Mouse (Mus musculus) ES-E14 (cell line): Measurements from ENCODE around the gene Pelo.

Experiments
- CHD2 ChIP-seq: IDR thresholded peaks from 2 replicates; pipeline ENCODE4 v1.6.1; 2014; ENCODE audit warnings: mild to moderate bottlenecking, low read depth, low read length, inconsistent platforms
- HCFC1 ChIP-seq: IDR thresholded peaks from 2 replicates; pipeline ENCODE4 v1.6.1; 2012; ENCODE audit warnings: low read length, inconsistent platforms, borderline replicate concordance; ENCODE audit not compliant: insufficient read depth
- MAFK ChIP-seq: IDR thresholded peaks from 2 replicates; pipeline ENCODE4 v1.6.1; 2014; ENCODE audit warnings: mild to moderate bottlenecking, low read depth, low read length, inconsistent platforms; ENCODE audit not compliant: insufficient read depth
- ZC3H11A ChIP-seq: IDR thresholded peaks from 2 replicates; pipeline ENCODE4 v1.6.1; 2012; ENCODE audit warnings: low read depth, mild to moderate bottlenecking, inconsistent platforms, low read length, borderline replicate concordance
- ZNF384 ChIP-seq: IDR thresholded peaks from 2 replicates; pipeline ENCODE4 v1.6.1; 2012; ENCODE audit warnings: low read depth, low read length, inconsistent platforms

- TF ChIP-seq CHD2 (no peak), ZC3H11A (no peak), MAFK (no peak), HCFC1 (no peak), ZNF384 (no peak)
Observed at GRCm38 (mm10) chr13:115082339-115082738, 7.6 kb downstream of the Pelo start.
